Mouse (Mus musculus): ENCODE measurements around the gene Nupr1.

- TF ChIP-seq CTCF (IDR thresholded peaks at IDR 0.05; ENCODE audit: insufficient read depth, low read depth, low read length): no peak
- no peak for TF ChIP-seq POLR2A (IDR thresholded peaks at IDR 0.05; ENCODE audit: insufficient read depth, low read depth, low read length)
These were observed 49.0 kb downstream of the Nupr1 start for GRCm38 (mm10) chr7:126581661-126582060.
